Mouse (Mus musculus) heart, adult 2 months (tissue): ENCODE data around the gene Ddx11. TPM values are rescaled to one million over a fixed set of nuclear protein-coding genes. Genes with fewer than 3 reads are reported as not detected.

Experiments used
- DNase-seq, 2 experiments: peaks; one replicate each; pipeline ENCODE4 v3.0.0; 2021
- H3K27ac ChIP-seq: fragments of 200-600 bp; 2 replicates; pipeline ENCODE4 v1.8.1; 2022
- H3K27me3 ChIP-seq: fragments of 200-500 bp; 2 replicates; pipeline ENCODE4 v1.6.1; 2012; ENCODE audit warnings: mild to moderate bottlenecking, low read length, inconsistent platforms, mixed read lengths; ENCODE audit not compliant: control insufficient read depth, insufficient read depth
- H3K36me3 ChIP-seq: fragments of 200-500 bp; 2 replicates; pipeline ENCODE4 v1.6.1; 2012; ENCODE audit warnings: low read length, inconsistent platforms; ENCODE audit not compliant: control insufficient read depth, insufficient read depth
- H3K4me1 ChIP-seq: fragments of 200-500 bp; 2 replicates; pipeline ENCODE4 v1.6.1; 2011; ENCODE audit warnings: low read length; ENCODE audit not compliant: control insufficient read depth, insufficient read depth
- H3K4me3 ChIP-seq: fragments of 200-600 bp; 2 replicates; pipeline ENCODE4 v1.8.1; 2022
- H3K79me2 ChIP-seq: fragments of 200-500 bp; replicated peaks from 2 replicates; pipeline ENCODE4 v1.6.1; 2012; ENCODE audit warnings: mild to moderate bottlenecking, inconsistent platforms, low read length, moderate library complexity, mixed read lengths; ENCODE audit not compliant: control insufficient read depth, insufficient read depth
- H3K9ac ChIP-seq: fragments of 200-500 bp; 2 replicates; pipeline ENCODE4 v1.6.1; 2012; ENCODE audit warnings: low read depth, mild to moderate bottlenecking, control low read depth, inconsistent platforms, low read length, mixed read lengths
- CTCF ChIP-seq: fragments of 200-600 bp; IDR thresholded peaks from 2 replicates; pipeline ENCODE4 v1.8.1; 2022; ENCODE audit warnings: antibody characterized with exemption, mild to moderate bottlenecking, moderate library complexity
- EP300 ChIP-seq: fragments of 200-500 bp; IDR thresholded peaks from 2 replicates; pipeline ENCODE4 v1.6.1; 2011; ENCODE audit warnings: low read depth, low read length, control low read depth; ENCODE audit not compliant: insufficient read depth
- POLR2A ChIP-seq: fragments of 200-500 bp; IDR thresholded peaks from 2 replicates; pipeline ENCODE4 v1.6.1; 2011; ENCODE audit warnings: mild to moderate bottlenecking, low read depth, low read length, control low read depth; ENCODE audit not compliant: insufficient read depth
- WGBS: fragments of 180-500 bp; shearing (Covaris S2); methylation state at CpG from one replicate; pipeline ENCODE4 v1.1.7; 2018; 5-methylcytosine and 5-hydroxymethylcytosine counted together
- intact Hi-C: fragments of 180-260 bp; cut with DNase I; formaldehyde crosslinking; loops from one replicate; pipeline ENCODE4 v1.15.1; 2025
- polyA plus RNA-seq: library from polyadenylated mRNA; depleted of rRNA; stranded (reverse); fragments of >200 nt; gene quantifications from 2 replicates; pipeline ENCODE4 v1.2.3, GENCODE M21; 2012
- total RNA-seq, 2 experiments: library from RNA; stranded (reverse); gene quantifications; 2 replicates each; pipeline ENCODE4 v1.2.3; 2021

Gene Ddx11
- total and polyA plus RNA-seq, 3 experiments: 1.2 to 1.3 (median 1.3) TPM

GRCm38 (mm10) chr17:66120701-66121100 is 2.6 kb upstream of the Ddx11 start:
- intact Hi-C loops: no loop called here

GRCm38 (mm10) chr17:66123816-66124610 is 693 bp downstream of the Ddx11 start:
- Histone ChIP-seq H3K27ac (peak overlapping the region; percentile 83), H3K9ac (peak overlapping the region; percentile 80), H3K27me3 (no peaks in the 10 kb centered on the region), H3K4me3 (peak overlapping the region; percentile 78), H3K4me1 (peaks cover 1% of the 10 kb centered on the region), H3K36me3 (no peaks in the 10 kb centered on the region), H3K79me2 (no peaks in the 10 kb centered on the region)
- intact Hi-C loops: no loop called here
- DNase-seq: no peak
- WGBS: 3% methylated on average over 20 of the region's 20 CpGs
- TF ChIP-seq POLR2A: no peak
- TF ChIP-seq EP300: no peak
- TF ChIP-seq CTCF: no peak

More at GRCm38 (mm10) chr17:66120701-66121100, 2.6 kb upstream of the Ddx11 start:
- Histone ChIP-seq H3K27ac (no peak overlapping the region), H3K4me3 (no peak overlapping the region), H3K27me3 (no peaks in the 10 kb centered on the region), H3K79me2 (no peaks in the 10 kb centered on the region), H3K4me1 (peaks cover 1% of the 10 kb centered on the region), H3K36me3 (no peaks in the 10 kb centered on the region), H3K9ac (no peak overlapping the region)
- no peak for TF ChIP-seq EP300
- 0 out of 2 replicates have a peak, but pooled peaks have one; percentile 3 for TF ChIP-seq POLR2A
- WGBS: 74% methylated on average over 1 of the region's 1 CpGs
- no peak for DNase-seq

GRCm38 (mm10) chr17:66125211-66125610 is 1.9 kb downstream of the Ddx11 start:
- Histone ChIP-seq H3K36me3 (no peaks in the 10 kb centered on the region), H3K4me1 (peaks cover 1% of the 10 kb centered on the region), H3K79me2 (no peaks in the 10 kb centered on the region), H3K27ac (no peak overlapping the region), H3K27me3 (no peaks in the 10 kb centered on the region), H3K4me3 (no peak overlapping the region), H3K9ac (no peak overlapping the region)
- intact Hi-C loops: no loop called here
- DNase-seq: no peak
- WGBS: 75% methylated on average over 5 of the region's 5 CpGs
- TF ChIP-seq POLR2A: no peak
- TF ChIP-seq CTCF: no peak
- no peak for TF ChIP-seq EP300

GRCm38 (mm10) chr17:66130371-66130770 is 7.1 kb downstream of the Ddx11 start:
- H3K27me3 ChIP-seq: no peaks in the 10 kb centered on the region
- no peak for TF ChIP-seq POLR2A
- TF ChIP-seq EP300: no peak
- no peak for TF ChIP-seq CTCF
- intact Hi-C loops: no loop called here
- H3K4me1 ChIP-seq: no peaks in the 10 kb centered on the region
- WGBS: 89% methylated on average over 9 of the region's 9 CpGs
- no peak overlapping the region for H3K27ac ChIP-seq
- no peak for DNase-seq
- no peaks in the 10 kb centered on the region for H3K36me3 ChIP-seq
- no peaks in the 10 kb centered on the region for H3K79me2 ChIP-seq
- H3K9ac ChIP-seq: no peak overlapping the region
- H3K4me3 ChIP-seq: no peak overlapping the region

- H3K27me3 ChIP-seq: no peaks in the 10 kb centered on the region
- 100% methylated on average over 4 of the region's 4 CpGs for WGBS
- intact Hi-C loops: no loop called here
- H3K27ac ChIP-seq: no peak overlapping the region
- H3K9ac ChIP-seq: no peak overlapping the region
- no peak overlapping the region for H3K4me3 ChIP-seq
- no peak for TF ChIP-seq CTCF
- TF ChIP-seq EP300: no peak
- no peak for TF ChIP-seq POLR2A
- no peaks in the 10 kb centered on the region for H3K79me2 ChIP-seq
- no peaks in the 10 kb centered on the region for H3K36me3 ChIP-seq
- no peak for DNase-seq
- no peaks in the 10 kb centered on the region for H3K4me1 ChIP-seq
Observed at GRCm38 (mm10) chr17:66131212-66131611, 7.9 kb downstream of the Ddx11 start.
